Mouse (Mus musculus) forebrain, embryonic 11.5 days (tissue): ENCODE measurements around the gene Gm43951. TPM values are rescaled to one million over a fixed set of nuclear protein-coding genes. Genes with fewer than 3 reads are reported as not detected.

Source experiments
- ATAC-seq: fragments of 200-750 bp; cut with Nextera tagmentation; replicated peaks from 2 replicates; pipeline ENCODE4 v1.8.0; 2017; ENCODE audit warnings: moderate TSS enrichment; ENCODE audit not compliant: low FRiP score
- DNase-seq: peaks from one replicate; pipeline ENCODE4 v3.0.0-alpha.2; 2017; ENCODE audit warnings: low spot score
- H3K27ac ChIP-seq: fragments of 300-500 bp; sonication (generic); 2 replicates; pipeline ENCODE4 v1.5.1; 2014; ENCODE audit warnings: low read depth, low read length
- H3K27me3 ChIP-seq: fragments of 300-500 bp; sonication (generic); 2 replicates; pipeline ENCODE4 v1.6.1; 2014; ENCODE audit warnings: mild to moderate bottlenecking, low read length, mixed read lengths; ENCODE audit not compliant: control insufficient read depth, insufficient read depth
- H3K36me3 ChIP-seq: fragments of 300-500 bp; sonication (generic); 2 replicates; pipeline ENCODE4 v1.6.1; 2014; ENCODE audit warnings: mild to moderate bottlenecking, low read length, moderate library complexity, mixed read lengths; ENCODE audit not compliant: control insufficient read depth, insufficient read depth
- H3K4me1 ChIP-seq: fragments of 300-500 bp; sonication (generic); replicated peaks from 2 replicates; pipeline ENCODE4 v1.6.1; 2014; ENCODE audit warnings: low read length, mixed read lengths; ENCODE audit not compliant: control insufficient read depth, insufficient read depth
- H3K4me2 ChIP-seq: fragments of 300-500 bp; sonication (generic); 2 replicates; pipeline ENCODE4 v1.6.1; 2014; ENCODE audit warnings: low read depth, mild to moderate bottlenecking, low read length, moderate library complexity, mixed read lengths; ENCODE audit not compliant: severe bottlenecking
- H3K4me3 ChIP-seq: fragments of 300-500 bp; sonication (generic); 2 replicates; pipeline ENCODE4 v1.5.1; 2014; ENCODE audit warnings: low read depth, low read length
- H3K9ac ChIP-seq: fragments of 300-500 bp; sonication (generic); 2 replicates; pipeline ENCODE4 v1.6.1; 2014; ENCODE audit warnings: low read length
- H3K9me3 ChIP-seq: fragments of 300-500 bp; sonication (generic); 2 replicates; pipeline ENCODE4 v1.6.1; 2016; ENCODE audit warnings: low read length, mixed read lengths; ENCODE audit not compliant: control insufficient read depth
- WGBS: fragments of 180-500 bp; shearing (Covaris S2); extraction: QIAGEN DNeasy Blood & Tissue Kit; methylation state at CpG from one replicate; pipeline ENCODE4 v1.1.7; 2014; 5-methylcytosine and 5-hydroxymethylcytosine counted together
- polyA plus RNA-seq: library from polyadenylated mRNA; unstranded; fragments of >200 nt; fragmentation: Nextera tagmentation; extraction: Ambion mirVana; gene quantifications from 2 replicates; pipeline ENCODE4 v1.2.1, GENCODE M21; 2014

The Gm43951 gene
- 0.27 and 0.31 TPM in 2 replicates for polyA plus RNA-seq

GRCm38 (mm10) chr11:72206341-72207203, at the start of gene Gm43951:
Gene Gm43951, minus strand, starts transcription at chr11:72206840.
- peak; percentile 66 for DNase-seq
- H3K9me3 ChIP-seq, result no peaks in the 10 kb centered on the region
- peak within 1 kb of the TSS; percentile 43; the same call in 1 of the 2 replicates for H3K27ac ChIP-seq
- peak within 1 kb of the TSS; percentile 89 for H3K4me2 ChIP-seq
- peak within 1 kb of the TSS; percentile 87 for H3K4me3 ChIP-seq
- no peaks in the 10 kb centered on the region for H3K27me3 ChIP-seq
- under 1% methylated on average over 43 of the region's 43 CpGs for WGBS
- ATAC-seq, result peak; percentile 51
- peaks cover 3% of the 10 kb centered on the region; the same call in 1 of the 2 replicates for H3K36me3 ChIP-seq
- H3K4me1 ChIP-seq, result peaks cover 9% of the 10 kb centered on the region
- H3K9ac ChIP-seq, result peak within 1 kb of the TSS; percentile 83

DNA sequence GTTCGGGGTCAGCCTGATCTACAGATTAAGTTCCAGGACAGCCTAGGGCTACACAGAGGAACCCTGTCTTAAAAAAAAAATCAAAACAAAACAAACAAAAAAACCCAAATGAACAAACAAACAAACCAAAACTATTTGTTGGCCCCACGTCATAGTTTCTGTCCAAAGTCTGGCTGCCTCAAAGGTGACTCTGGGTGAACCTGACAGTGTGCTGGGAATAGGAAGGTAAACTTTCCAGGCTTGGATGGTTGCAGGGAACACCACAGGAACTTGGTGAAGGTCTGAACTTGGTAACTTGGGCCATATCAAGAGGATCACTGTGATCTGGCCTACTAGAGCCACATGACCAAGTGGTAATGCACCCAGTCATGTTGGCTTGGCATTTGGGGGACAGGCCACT, 49.8 kb upstream of the Gm43951 start:
- Histone ChIP-seq H3K36me3 (no peaks in the 10 kb centered on the region), H3K4me1 (no peaks in the 10 kb centered on the region), H3K4me2 (no peak overlapping the region), H3K4me3 (no peak overlapping the region), H3K9me3 (no peaks in the 10 kb centered on the region), H3K9ac (no peak overlapping the region), H3K27me3 (no peaks in the 10 kb centered on the region), H3K27ac (no peak overlapping the region)
- DNase-seq (no peak), ATAC-seq (no peak)
- 77% methylated on average over 2 of the region's 2 CpGs for WGBS

GRCm38 (mm10) chr11:72255629-72256028, 49.0 kb upstream of the Gm43951 start:
- no peaks in the 10 kb centered on the region for H3K9me3 ChIP-seq
- DNase-seq (peak; percentile 2), ATAC-seq (no peak)
- no peaks in the 10 kb centered on the region for H3K4me1 ChIP-seq
- no peaks in the 10 kb centered on the region for H3K27me3 ChIP-seq
- H3K4me3 ChIP-seq, result no peak overlapping the region
- no peak overlapping the region for H3K4me2 ChIP-seq
- 89% methylated on average over 4 of the region's 4 CpGs for WGBS
- no peaks in the 10 kb centered on the region for H3K36me3 ChIP-seq
- H3K27ac ChIP-seq, result no peak overlapping the region
- H3K9ac ChIP-seq, result no peak overlapping the region

DNA sequence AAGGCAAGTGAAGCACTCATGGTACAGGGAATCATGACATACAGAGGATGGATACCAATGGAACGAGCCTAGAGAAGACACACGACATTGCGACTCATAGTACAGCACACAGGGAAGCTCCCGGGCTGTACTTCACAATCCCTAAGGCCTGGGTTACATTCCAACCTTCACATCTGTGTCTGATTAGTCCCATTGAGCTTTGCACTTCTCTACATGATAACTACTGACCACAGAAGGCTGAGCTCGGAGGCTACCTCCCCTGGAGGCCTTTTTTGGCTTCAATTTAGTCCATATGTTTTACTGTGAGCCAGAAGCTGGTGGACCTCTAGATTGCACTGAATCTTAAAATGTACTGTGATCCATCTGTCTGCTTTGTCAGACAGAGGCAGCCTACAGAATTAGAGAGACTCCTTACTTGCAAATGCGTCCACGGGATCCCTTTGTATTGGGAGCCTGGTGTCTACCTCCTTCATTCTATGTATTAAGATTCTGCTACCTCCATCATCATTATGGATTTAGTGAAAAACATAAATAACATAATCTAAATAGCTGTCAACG, 38.6 kb upstream of the Gm43951 start:
- ATAC-seq, result no peak
- WGBS, result 81% methylated on average over 8 of the region's 8 CpGs
- Histone ChIP-seq H3K27me3 (no peaks in the 10 kb centered on the region), H3K9ac (no peak overlapping the region), H3K4me2 (no peak overlapping the region), H3K9me3 (no peaks in the 10 kb centered on the region), H3K27ac (no peak overlapping the region), H3K4me3 (no peak overlapping the region), H3K36me3 (no peaks in the 10 kb centered on the region), H3K4me1 (no peaks in the 10 kb centered on the region)
- no peak for DNase-seq

- 76% methylated on average over 4 of the region's 4 CpGs for WGBS
Measured at GRCm38 (mm10) chr11:72240062-72240860, 33.6 kb upstream of the Gm43951 start.

GRCm38 (mm10) chr11:72234013-72234412, 27.4 kb upstream of the Gm43951 start:
- Histone ChIP-seq H3K4me1 (no peaks in the 10 kb centered on the region), H3K4me2 (no peak overlapping the region), H3K27ac (no peak overlapping the region), H3K4me3 (no peak overlapping the region), H3K9me3 (no peaks in the 10 kb centered on the region), H3K9ac (no peak overlapping the region), H3K27me3 (no peaks in the 10 kb centered on the region), H3K36me3 (no peaks in the 10 kb centered on the region)
- peak; percentile 44 for DNase-seq
- no peak for ATAC-seq
- 78% methylated on average over 5 of the region's 5 CpGs for WGBS

More at GRCm38 (mm10) chr11:72240062-72240860, 33.6 kb upstream of the Gm43951 start:
- Histone ChIP-seq H3K4me3 (no peak overlapping the region), H3K36me3 (no peaks in the 10 kb centered on the region), H3K9me3 (no peaks in the 10 kb centered on the region), H3K9ac (no peak overlapping the region), H3K4me2 (no peak overlapping the region), H3K27me3 (no peaks in the 10 kb centered on the region), H3K27ac (no peak overlapping the region), H3K4me1 (no peaks in the 10 kb centered on the region)
- DNase-seq (no peak), ATAC-seq (no peak)

DNA sequence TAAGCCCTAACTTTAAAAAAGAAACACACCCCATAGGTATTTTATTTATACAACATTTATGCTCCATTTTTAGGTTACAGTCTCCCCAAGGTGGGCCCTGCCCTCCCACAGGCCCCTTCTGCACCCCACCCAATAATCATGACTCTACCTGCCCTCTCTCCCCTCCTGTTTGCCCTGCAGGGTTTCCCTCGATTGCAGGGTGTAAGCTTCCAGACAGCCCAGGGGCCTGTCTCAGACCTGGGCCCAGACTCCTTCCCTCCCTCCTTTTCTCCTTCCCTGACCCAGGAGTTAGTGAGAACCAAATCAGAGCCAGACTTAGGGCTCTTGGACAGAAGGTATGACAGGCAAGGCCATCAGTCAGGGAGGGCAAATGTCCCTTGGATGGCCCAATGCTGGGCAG, 26.4 kb upstream of the Gm43951 start:
- no peak for ATAC-seq
- peak; percentile 27 for DNase-seq
- WGBS, result 77% methylated on average over 1 of the region's 1 CpGs

GRCm38 (mm10) chr11:72232068-72232467, 25.4 kb upstream of the Gm43951 start:
- WGBS, result 86% methylated on average over 7 of the region's 7 CpGs
- Histone ChIP-seq H3K4me1 (no peaks in the 10 kb centered on the region), H3K9ac (no peak overlapping the region), H3K4me3 (no peak overlapping the region), H3K27ac (no peak overlapping the region), H3K36me3 (no peaks in the 10 kb centered on the region), H3K27me3 (no peaks in the 10 kb centered on the region), H3K4me2 (no peak overlapping the region), H3K9me3 (no peaks in the 10 kb centered on the region)
- ATAC-seq, result no peak
- DNase-seq, result peak; percentile 17

More for the DNA sequence above, 26.4 kb upstream of the Gm43951 start:
- Histone ChIP-seq H3K4me1 (no peaks in the 10 kb centered on the region), H3K4me2 (no peak overlapping the region), H3K27ac (no peak overlapping the region), H3K9me3 (no peaks in the 10 kb centered on the region), H3K4me3 (no peak overlapping the region), H3K27me3 (no peaks in the 10 kb centered on the region), H3K9ac (no peak overlapping the region), H3K36me3 (no peaks in the 10 kb centered on the region)
